Mouse (Mus musculus): ENCODE measurements around the gene Vil1. TPM values are rescaled to one million over a fixed set of nuclear protein-coding genes. Genes with fewer than 3 reads are reported as not detected.
A peak's percentile ranks its signal among the peaks of the same experiment; 100 is the strongest.

The Vil1 gene
- polyA plus RNA-seq, 1 experiment from 2014 or later = 0.28 TPM

DNA sequence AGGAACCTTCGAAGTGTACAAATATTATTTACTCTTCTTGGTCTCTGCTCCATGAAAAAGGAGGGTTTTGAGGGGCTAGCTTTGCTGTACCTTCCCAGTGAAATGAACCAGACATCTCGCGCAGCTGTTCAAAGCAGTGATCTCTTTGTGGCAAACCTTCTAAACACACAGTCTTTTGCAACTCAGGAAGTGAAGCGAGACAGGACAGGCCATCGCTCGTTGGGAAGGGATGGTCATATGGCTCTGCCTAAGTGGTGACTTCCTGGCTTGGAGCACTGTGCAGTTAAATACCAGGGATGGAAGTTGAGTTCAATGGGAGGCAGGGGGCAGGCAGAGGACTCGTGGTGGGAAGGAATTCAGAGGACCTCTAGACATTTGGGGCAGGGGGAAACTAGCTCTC, 16.7 kb downstream of the Vil1 start:
- 81% methylated on average over 7 of the region's 7 CpGs for WGBS
- Histone ChIP-seq H3K4me3 (no peak overlapping the region), H3K9ac (replicated peaks) (no peak overlapping the region), H3K27me3 (no peaks in the 10 kb centered on the region), H3K4me1 (peaks cover 6% of the 10 kb centered on the region; the same call in 1 of the 2 replicates), H3K9me3 (no peaks in the 10 kb centered on the region), H3K27ac (replicated peaks) (no peak overlapping the region), H3K4me2 (replicated peaks) (no peak overlapping the region), H3K36me3 (no peaks in the 10 kb centered on the region)
- no peak for ATAC-seq (ENCODE audit: low FRiP score, low read depth)

DNA sequence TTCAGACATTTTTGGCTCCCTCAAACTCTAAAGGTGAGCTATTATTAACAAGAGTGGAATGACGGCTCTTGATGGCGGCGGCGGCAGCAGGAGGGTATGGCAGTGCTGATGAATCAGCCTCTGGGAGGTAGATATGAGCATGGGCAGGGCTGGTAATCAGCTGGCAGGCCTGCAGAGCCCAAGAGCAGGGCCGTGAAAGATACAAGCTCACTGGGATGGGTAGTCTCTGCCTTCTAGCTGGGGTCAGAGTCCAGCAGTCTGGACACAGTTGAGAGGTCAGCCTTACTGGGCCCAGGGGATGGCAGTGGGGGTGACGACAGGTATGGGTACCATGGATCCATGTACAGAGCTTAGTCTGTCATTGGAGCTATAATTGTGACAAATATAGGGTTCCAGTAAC, 24.0 kb downstream of the Vil1 start:
- Histone ChIP-seq H3K4me3 (no peak overlapping the region), H3K27me3 (no peaks in the 10 kb centered on the region), H3K9me3 (no peaks in the 10 kb centered on the region), H3K4me1 (no peaks in the 10 kb centered on the region), H3K27ac (replicated peaks) (no peak overlapping the region), H3K4me2 (replicated peaks) (no peak overlapping the region), H3K9ac (replicated peaks) (no peak overlapping the region), H3K36me3 (peaks cover 37% of the 10 kb centered on the region)
- no peak for ATAC-seq (ENCODE audit: low FRiP score, low read depth)
- 93% methylated on average over 6 of the region's 6 CpGs for WGBS

DNA sequence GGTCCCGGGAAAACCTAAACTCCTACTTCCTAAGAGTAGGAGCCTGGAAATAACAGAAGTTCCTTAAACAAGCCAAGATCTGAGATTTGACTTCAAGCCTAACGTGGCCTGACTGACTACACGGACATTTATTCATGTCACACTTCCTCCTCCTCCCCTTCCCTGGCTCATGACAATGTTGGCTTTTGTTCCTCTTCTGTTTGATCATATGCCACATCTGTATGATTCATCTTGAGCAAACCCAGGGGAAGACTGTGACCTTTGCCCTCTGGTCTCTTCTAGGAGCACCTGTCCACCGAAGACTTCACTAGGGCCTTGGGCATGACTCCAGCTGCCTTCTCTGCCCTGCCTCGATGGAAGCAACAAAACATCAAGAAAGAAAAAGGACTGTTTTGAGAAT, 25.4 kb downstream of the Vil1 start:
- 84% methylated on average over 5 of the region's 5 CpGs for WGBS
- H3K4me3 ChIP-seq = no peak overlapping the region
- H3K4me1 ChIP-seq = no peaks in the 10 kb centered on the region
- no peak for ATAC-seq (ENCODE audit: low FRiP score, low read depth)
- no peaks in the 10 kb centered on the region for H3K27me3 ChIP-seq
- no peak overlapping the region for H3K4me2 ChIP-seq (replicated peaks)
- no peak overlapping the region for H3K27ac ChIP-seq (replicated peaks)
- H3K9me3 ChIP-seq = no peaks in the 10 kb centered on the region
- H3K9ac ChIP-seq (replicated peaks) = no peak overlapping the region
- H3K36me3 ChIP-seq = peaks cover 49% of the 10 kb centered on the region

DNA sequence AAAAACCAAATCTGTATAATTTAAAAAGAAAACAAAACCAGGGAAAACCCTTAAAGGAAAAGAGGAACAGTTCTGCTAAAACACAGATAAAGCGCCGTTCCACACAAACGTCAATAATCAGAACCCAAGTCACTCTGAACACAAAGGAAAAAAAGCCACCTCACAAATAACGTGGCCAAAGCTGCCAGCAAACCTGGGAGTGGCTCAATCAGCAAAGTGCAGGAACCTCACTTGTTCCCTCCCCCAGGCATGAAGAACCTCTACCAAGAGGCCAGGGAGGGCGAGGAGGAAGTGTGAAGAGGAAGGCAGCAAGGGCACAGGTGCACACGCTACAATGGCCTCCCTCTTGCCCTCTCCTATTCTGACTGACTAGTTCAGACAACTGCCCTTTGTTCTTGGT, 26.4 kb downstream of the Vil1 start:
- WGBS = 90% methylated on average over 6 of the region's 6 CpGs
- Histone ChIP-seq H3K36me3 (peaks cover 57% of the 10 kb centered on the region), H3K27me3 (no peaks in the 10 kb centered on the region), H3K9ac (replicated peaks) (no peak overlapping the region), H3K4me2 (replicated peaks) (no peak overlapping the region), H3K4me3 (no peak overlapping the region), H3K9me3 (no peaks in the 10 kb centered on the region), H3K27ac (replicated peaks) (no peak overlapping the region), H3K4me1 (no peaks in the 10 kb centered on the region)
- no peak for ATAC-seq (ENCODE audit: low FRiP score, low read depth)

DNA sequence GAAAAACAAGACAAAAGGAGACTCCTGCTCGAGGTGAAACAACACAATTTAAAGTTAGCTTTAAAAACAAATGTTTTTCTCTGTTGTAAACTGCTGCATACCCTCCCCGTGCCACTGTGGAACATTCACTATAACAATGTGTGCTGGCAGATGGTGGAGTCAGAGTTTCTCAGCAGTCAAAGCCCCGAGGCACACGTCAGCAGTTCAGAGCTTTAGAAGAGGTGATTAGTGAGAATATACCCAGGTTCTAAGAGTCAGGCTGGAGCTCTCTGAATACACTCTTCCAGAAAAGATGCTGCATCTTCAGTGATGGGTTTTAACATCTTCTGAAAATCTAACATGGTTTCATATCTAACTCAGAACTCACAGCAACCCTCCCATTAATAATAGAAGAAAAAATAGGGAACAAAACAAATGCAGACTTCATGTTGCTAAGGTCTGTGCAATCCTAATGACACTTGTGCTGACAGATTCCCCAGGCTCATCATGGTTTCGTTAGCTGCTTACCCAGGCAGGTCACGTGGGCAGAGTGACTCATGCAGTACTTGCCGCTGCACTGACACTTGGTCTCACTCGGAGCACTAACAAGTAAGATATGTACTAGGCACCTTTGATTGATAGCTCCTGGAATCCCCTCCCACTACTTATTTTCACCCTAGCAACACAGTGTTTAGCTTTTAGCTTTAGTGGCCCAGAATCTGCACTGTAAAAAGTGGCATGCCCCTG, 28.7 kb downstream of the Vil1 start:
- ATAC-seq (ENCODE audit: low FRiP score, low read depth) = no peak
- H3K27ac ChIP-seq (replicated peaks) = no peak overlapping the region
- H3K9ac ChIP-seq (replicated peaks) = no peak overlapping the region
- H3K4me2 ChIP-seq (replicated peaks) = no peak overlapping the region
- no peaks in the 10 kb centered on the region for H3K4me1 ChIP-seq
- 87% methylated on average over 8 of the region's 8 CpGs for WGBS
- H3K27me3 ChIP-seq = no peaks in the 10 kb centered on the region
- no peaks in the 10 kb centered on the region for H3K9me3 ChIP-seq
- peaks cover 70% of the 10 kb centered on the region for H3K36me3 ChIP-seq
- H3K4me3 ChIP-seq = no peak overlapping the region

DNA sequence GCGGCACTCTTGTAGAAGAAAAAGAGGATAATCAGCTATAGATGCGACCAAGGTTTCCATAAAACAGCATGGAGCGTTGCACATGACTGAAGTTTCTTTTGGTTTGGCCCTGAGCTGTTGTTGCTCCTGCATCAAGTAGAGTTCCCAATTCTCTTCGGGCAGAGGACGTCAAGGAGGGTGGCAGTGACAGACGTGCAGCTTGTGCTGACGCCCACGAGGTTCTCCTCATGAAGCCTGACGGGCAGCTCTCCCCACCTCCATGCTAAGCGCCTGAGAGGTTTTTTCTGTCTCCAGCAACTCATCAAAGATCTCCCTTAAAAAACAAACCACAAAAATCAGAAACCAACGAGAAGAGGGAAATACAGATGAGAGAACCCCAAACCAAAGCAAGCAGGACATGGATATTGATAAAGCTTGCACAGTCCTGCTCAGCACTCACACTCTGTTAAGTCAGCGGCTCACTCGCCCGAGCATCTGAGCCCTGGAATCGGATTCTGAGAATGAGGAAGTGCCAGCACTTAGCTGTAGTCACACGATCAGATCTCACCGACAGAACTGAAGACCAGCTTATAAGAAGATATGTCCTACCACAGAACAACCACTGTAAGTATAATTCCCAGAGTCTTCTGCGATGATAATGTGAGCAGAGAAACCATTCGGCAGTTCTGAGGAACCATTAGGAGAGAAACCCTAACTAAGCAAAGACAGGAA, 30.1 kb downstream of the Vil1 start:
- Histone ChIP-seq H3K4me3 (no peak overlapping the region), H3K9ac (replicated peaks) (no peak overlapping the region), H3K27me3 (no peaks in the 10 kb centered on the region), H3K4me1 (no peaks in the 10 kb centered on the region), H3K36me3 (peaks cover 72% of the 10 kb centered on the region), H3K4me2 (replicated peaks) (no peak overlapping the region), H3K27ac (replicated peaks) (no peak overlapping the region), H3K9me3 (no peaks in the 10 kb centered on the region)
- WGBS = 93% methylated on average over 19 of the region's 19 CpGs
- no peak for ATAC-seq (ENCODE audit: low FRiP score, low read depth)

DNA sequence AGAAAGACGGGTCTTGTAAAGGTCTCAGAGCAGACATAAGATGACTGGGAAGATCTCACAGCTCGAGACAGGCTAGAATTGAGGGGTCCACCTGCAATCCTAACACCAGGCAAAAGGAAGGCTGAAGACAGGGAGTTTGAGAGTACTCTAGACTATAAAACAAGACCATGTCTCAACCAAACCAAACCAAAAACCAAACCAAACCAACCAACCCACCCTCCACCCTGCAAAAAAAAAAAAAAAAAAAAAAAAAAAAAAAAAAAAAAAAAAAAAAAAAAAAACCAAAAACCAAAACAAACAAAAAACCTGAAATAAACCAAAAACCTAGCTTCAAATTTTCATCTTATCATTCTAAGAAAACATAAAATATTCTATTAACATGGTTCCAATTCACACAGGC, 35.4 kb downstream of the Vil1 start:
- no peaks in the 10 kb centered on the region for H3K4me1 ChIP-seq
- no peaks in the 10 kb centered on the region for H3K9me3 ChIP-seq
- no peak overlapping the region for H3K9ac ChIP-seq (replicated peaks)
- no peak for ATAC-seq (ENCODE audit: low FRiP score, low read depth)
- H3K4me3 ChIP-seq = no peak overlapping the region
- peaks cover 62% of the 10 kb centered on the region for H3K36me3 ChIP-seq
- no peak overlapping the region for H3K4me2 ChIP-seq (replicated peaks)
- WGBS = 85% methylated on average over 2 of the region's 2 CpGs
- no peaks in the 10 kb centered on the region for H3K27me3 ChIP-seq
- no peak overlapping the region for H3K27ac ChIP-seq (replicated peaks)

DNA sequence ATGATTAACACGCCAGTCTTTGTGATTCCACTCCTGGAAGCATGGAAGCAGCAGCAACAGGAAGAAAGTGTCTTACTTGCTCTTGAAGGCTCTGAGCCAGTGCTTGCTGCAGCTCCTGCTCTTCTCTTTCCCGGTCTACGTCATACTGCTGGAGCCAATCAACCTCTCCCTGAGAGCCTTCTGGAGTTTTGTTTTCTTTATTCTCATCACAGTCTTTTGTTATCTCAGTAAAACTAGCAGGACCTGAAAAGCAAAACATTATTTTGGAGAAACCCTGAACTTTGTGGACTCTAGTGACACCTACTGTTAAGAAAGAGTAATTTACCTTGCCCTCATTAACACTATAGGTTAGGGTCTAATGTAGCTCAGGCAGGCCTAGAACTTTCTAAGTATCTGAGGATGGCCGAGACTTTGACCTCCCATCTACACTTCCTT, 43.5 kb downstream of the Vil1 start:
- Histone ChIP-seq H3K9me3 (no peaks in the 10 kb centered on the region), H3K9ac (replicated peaks) (no peak overlapping the region), H3K36me3 (peaks cover 72% of the 10 kb centered on the region), H3K4me3 (no peak overlapping the region), H3K27ac (replicated peaks) (no peak overlapping the region), H3K4me1 (no peaks in the 10 kb centered on the region), H3K4me2 (replicated peaks) (no peak overlapping the region), H3K27me3 (no peaks in the 10 kb centered on the region)
- no peak for ATAC-seq (ENCODE audit: low FRiP score, low read depth)
- WGBS = 69% methylated on average over 4 of the region's 4 CpGs

DNA sequence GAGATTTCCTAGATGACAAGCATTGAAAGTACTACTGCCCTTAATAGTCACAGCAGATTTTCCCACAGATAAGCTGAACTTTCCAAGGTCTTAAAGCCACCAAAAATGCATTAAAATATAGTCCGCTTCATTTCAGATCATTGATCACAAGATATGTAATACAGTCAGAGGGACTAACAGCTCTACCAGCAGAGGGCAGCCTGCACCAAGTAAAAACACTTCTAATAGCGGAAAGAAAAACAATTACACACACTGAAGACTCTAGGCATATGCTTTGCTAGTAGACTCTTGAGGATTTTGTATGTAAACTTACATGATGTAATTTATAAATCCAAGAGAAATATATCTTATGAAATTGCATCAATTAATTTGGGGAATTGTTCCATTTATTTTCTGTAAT, 51.1 kb downstream of the Vil1 start:
- ATAC-seq (ENCODE audit: low FRiP score, low read depth) = no peak
- WGBS = 75% methylated on average over 2 of the region's 2 CpGs
- peaks cover 57% of the 10 kb centered on the region for H3K36me3 ChIP-seq
- no peak overlapping the region for H3K9ac ChIP-seq (replicated peaks)
- H3K27ac ChIP-seq (replicated peaks) = no peak overlapping the region
- no peak overlapping the region for H3K4me2 ChIP-seq (replicated peaks)
- H3K4me3 ChIP-seq = no peak overlapping the region
- H3K27me3 ChIP-seq = no peaks in the 10 kb centered on the region
- H3K9me3 ChIP-seq = no peaks in the 10 kb centered on the region
- H3K4me1 ChIP-seq = no peaks in the 10 kb centered on the region

MicroRNAs within 50 kb of the gene (microRNA counts, 519-probe panel; counts per million panel counts)
- 3,469 counts per million, percentile 18 among the panel's probes with 10 or more counts for microRNA mmu-miR-26b

Small RNA genes lying within 50 kb of the gene (microRNA-seq; reads per million reads assigned to microRNA genes)
- 24,025 reads per million, percentile 98 among the genes with 10 or more reads in this experiment for gene Mir26b

Other genes with a start within 250 kb of the Vil1 start
- not detected in 2 replicates for gene Cxcr1, start 214.7 kb upstream of the Vil1 start, polyA plus RNA-seq (2016; fragmentation: Nextera tagmentation; extraction: Ambion mirVana)
- 357 and 363 TPM in 2 replicates for gene Arpc2, start 173.3 kb upstream of the Vil1 start, polyA plus RNA-seq (2016; fragmentation: Nextera tagmentation; extraction: Ambion mirVana)
- gene Gpbar1, start 130.8 kb upstream of the Vil1 start, polyA plus RNA-seq (2016; fragmentation: Nextera tagmentation; extraction: Ambion mirVana) = not detected in 2 replicates
- 176 and 181 TPM in 2 replicates for gene Aamp, start 124.6 kb upstream of the Vil1 start, polyA plus RNA-seq (2016; fragmentation: Nextera tagmentation; extraction: Ambion mirVana)
- 75.0 and 85.3 TPM in 2 replicates for gene Pnkd, start 124.4 kb upstream of the Vil1 start, polyA plus RNA-seq (2016; fragmentation: Nextera tagmentation; extraction: Ambion mirVana)
- gene Tmbim1, start 103.8 kb upstream of the Vil1 start, polyA plus RNA-seq (2016; fragmentation: Nextera tagmentation; extraction: Ambion mirVana) = 6.7 and 9.8 TPM in 2 replicates
- gene Catip, start 47.3 kb upstream of the Vil1 start, polyA plus RNA-seq (2016; fragmentation: Nextera tagmentation; extraction: Ambion mirVana) = 0.58 and 0.66 TPM in 2 replicates
- gene Slc11a1, start 34.2 kb upstream of the Vil1 start, polyA plus RNA-seq (2016; fragmentation: Nextera tagmentation; extraction: Ambion mirVana) = 2.3 and 2.4 TPM in 2 replicates
- gene Ctdsp1, start 17.9 kb upstream of the Vil1 start, polyA plus RNA-seq (2016; fragmentation: Nextera tagmentation; extraction: Ambion mirVana) = 28.9 and 31.0 TPM in 2 replicates
- gene Cnot9, start 96.7 kb downstream of the Vil1 start, polyA plus RNA-seq (2016; fragmentation: Nextera tagmentation; extraction: Ambion mirVana) = 74.3 TPM in 2 replicates
- gene Plcd4, start 133.5 kb downstream of the Vil1 start, polyA plus RNA-seq (2016; fragmentation: Nextera tagmentation; extraction: Ambion mirVana) = 1.1 and 1.5 TPM in 2 replicates
- 42.1 and 44.2 TPM in 2 replicates for gene Usp37, start 134.9 kb downstream of the Vil1 start, polyA plus RNA-seq (2016; fragmentation: Nextera tagmentation; extraction: Ambion mirVana)
- gene Zfp142, start 178.9 kb downstream of the Vil1 start, polyA plus RNA-seq (2016; fragmentation: Nextera tagmentation; extraction: Ambion mirVana) = 10.6 and 11.2 TPM in 2 replicates
- gene Bcs1l, start 178.9 kb downstream of the Vil1 start, polyA plus RNA-seq (2016; fragmentation: Nextera tagmentation; extraction: Ambion mirVana) = 16.4 and 17.0 TPM in 2 replicates
- 31.5 and 35.5 TPM in 2 replicates for gene Rnf25, start 192.0 kb downstream of the Vil1 start, polyA plus RNA-seq (2016; fragmentation: Nextera tagmentation; extraction: Ambion mirVana)
- 25.3 and 25.9 TPM in 2 replicates for gene Stk36, start 192.1 kb downstream of the Vil1 start, polyA plus RNA-seq (2016; fragmentation: Nextera tagmentation; extraction: Ambion mirVana)

All from midbrain, embryonic 12.5 days (tissue).